Mouse (Mus musculus) cerebellum, adult 9-10 months (tissue): ENCODE results near the gene Osbpl3.
A peak's percentile ranks its signal among the peaks of the same experiment; 100 is the strongest.

ENCODE experiments used
- DNase-seq: peaks from one replicate; pipeline ENCODE4 v3.0.0; 2022

The Osbpl3 gene

GRCm38 (mm10) chr6:50399427-50400195 lies 56.4 kb downstream of the Osbpl3 start:
- no peak for DNase-seq

GRCm38 (mm10) chr6:50398324-50398723 lies 57.7 kb downstream of the Osbpl3 start:
- DNase-seq = no peak

DNA sequence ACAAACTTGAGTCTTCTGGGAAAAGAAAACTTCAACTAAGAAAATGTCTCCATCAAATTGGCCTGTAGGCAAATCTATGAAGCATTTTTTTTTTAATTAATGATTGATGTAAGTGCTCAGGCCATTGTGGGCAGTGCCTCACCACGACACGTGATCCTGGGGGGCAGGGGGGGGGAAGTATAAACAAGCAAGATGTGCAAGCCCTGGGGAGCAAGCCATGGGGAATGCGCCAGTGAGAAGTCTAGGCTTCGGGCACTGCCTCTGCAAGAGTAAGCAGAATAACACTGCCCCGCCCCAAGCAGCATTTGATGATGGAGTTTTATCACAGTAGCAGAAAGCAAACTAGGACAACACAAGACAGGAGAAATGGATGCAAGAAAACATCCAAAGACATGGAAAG lies 58.9 kb downstream of the Osbpl3 start:
- DNase-seq = no peak

DNA sequence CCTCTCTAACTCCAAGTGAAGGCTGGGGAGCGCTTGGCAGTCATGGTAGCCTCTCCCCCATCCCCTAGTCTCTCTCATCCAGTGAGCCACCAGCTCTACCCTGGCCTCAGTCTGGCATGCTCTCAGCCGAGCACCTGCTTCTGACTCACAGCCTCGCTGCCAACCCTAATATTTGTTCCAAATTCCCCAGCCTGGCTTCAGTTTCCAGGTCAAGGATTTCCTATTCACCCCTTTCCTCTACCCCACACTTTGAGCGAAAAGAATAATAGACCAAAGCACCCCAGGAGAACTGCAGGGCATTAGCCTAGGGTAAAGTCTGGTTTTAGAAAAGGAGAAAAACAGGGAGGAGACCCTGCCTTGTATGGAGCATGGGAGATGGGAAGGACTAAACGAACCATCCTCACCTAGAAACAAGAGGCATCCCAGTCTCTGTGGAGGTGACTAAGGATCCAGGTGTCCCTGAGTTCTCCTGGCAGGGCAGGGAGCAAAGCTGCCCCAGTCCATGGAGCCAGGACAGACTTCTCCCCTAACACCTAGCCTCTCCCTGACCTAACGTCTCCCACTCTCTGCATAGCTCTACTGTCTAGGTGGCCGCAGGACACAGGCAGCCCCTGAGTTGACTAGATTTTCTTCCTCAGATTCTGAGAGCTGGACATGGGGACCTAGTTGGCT lies 60.2 kb downstream of the Osbpl3 start:
- DNase-seq = peak; percentile 88

DNA sequence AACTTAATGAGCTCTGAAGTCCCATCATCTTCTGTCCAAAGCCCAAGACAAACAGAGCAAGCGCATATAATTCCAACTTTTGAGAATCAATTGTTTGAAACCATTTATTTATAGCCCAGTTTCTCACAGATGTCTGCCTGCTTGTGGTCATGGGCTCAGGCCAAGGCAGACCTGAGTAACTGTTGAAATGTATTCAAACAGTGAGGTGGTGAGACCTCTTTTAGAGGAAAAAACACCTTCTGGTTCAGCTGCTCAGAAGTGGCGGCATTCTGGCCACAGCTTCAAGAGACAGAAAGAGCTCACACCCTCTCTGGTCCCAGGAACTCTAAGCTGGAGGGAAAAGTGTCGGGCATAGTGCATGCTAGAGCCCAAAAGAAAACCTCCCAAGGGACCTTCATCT lies 61.6 kb downstream of the Osbpl3 start:
- DNase-seq = peak; percentile 70

- no peak for DNase-seq
Observed at GRCm38 (mm10) chr6:50393960-50394359, 62.0 kb downstream of the Osbpl3 start.

- no peak for DNase-seq
Observed at GRCm38 (mm10) chr6:50391951-50392350, 64.0 kb downstream of the Osbpl3 start.

GRCm38 (mm10) chr6:50390313-50390712 lies 65.7 kb downstream of the Osbpl3 start:
- no peak for DNase-seq

GRCm38 (mm10) chr6:50387629-50388028 lies 68.4 kb downstream of the Osbpl3 start:
- DNase-seq = no peak

DNA sequence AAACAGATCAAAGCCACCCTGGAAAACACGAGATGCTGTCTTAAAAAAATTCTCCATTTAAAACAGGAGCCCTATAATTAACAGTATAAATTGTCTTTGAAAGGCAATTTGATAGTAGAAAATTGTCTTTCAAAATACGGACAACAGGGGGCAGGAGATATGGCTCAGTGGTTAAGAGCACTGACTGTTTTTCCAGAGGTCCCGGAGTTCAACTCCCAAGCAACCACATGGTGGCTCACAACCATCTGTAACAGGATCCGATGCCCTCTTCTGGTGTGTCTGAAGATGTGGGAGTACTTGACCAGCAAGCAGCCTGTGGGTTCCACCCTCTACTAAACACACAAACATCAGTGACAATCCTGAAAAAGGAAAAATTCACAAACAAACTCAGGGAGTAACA lies 69.5 kb downstream of the Osbpl3 start:
- DNase-seq = no peak

GRCm38 (mm10) chr6:50385451-50386013 lies 70.5 kb downstream of the Osbpl3 start:
- DNase-seq = no peak

DNA sequence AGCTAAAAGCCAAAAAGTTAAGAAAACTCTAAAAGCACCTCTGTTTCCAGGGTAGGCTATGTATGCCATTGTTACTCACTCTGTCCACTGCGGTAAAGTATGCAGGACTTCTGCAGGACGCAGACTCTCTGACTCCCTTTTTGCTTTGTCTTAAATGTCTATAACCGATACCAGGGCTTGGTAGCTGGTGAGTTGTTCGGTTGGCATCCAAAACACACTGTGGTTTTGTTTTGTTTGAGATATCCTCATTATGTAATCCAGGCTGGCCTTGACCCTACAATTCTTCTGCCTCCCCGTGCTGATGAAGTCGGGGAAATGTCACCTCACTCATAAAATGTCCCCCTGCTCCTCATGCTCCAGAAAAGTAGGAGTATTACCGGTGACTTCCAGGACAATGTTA lies 73.3 kb downstream of the Osbpl3 start:
- no peak for DNase-seq

DNA sequence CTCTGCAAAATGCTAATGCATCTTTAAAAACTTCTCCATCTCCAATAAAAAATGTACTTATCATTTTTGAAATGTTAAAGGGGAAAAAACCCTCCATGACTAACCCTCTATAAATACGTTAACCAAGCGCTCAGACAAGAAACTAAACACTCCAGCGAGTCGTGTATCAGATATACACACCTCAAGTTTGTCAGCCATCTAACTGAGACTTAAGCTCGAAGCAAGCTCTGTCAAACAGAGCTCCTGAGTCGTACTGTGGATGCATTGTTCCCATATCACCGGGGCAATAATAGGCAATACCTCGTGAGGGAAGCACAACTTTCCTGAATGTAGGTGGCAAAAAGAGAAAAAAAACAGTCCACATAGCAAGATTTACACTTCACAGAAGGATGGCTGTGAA lies 73.8 kb downstream of the Osbpl3 start:
- no peak for DNase-seq

DNA sequence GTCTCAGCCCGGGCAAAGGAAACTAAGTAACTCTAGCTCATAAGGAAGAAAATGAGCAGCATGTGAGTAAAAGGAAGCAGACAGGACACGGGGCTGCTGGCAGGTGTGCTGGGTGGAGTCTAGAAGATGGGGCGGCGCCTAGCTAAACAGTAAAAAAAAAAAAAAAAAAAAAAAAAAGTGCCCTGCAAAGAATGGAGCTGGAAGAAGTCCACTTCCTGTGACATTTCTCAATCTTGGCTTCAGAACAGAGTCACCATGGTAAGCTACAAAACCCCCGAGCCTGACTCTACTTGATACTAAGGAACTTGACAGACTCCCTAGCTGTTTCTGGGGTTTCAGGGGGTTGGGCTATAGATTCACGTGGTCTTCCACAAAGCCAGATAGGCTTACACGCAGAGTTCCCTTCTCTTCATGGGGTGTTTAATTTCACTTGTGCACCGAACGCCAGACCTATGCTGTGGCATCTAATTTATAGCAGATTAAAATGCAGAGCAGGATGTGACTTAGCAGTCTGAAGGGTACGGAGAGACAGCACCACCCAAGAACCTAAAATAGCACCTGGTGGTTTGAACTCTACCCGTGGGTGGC lies 74.4 kb downstream of the Osbpl3 start:
- DNase-seq = no peak

DNA sequence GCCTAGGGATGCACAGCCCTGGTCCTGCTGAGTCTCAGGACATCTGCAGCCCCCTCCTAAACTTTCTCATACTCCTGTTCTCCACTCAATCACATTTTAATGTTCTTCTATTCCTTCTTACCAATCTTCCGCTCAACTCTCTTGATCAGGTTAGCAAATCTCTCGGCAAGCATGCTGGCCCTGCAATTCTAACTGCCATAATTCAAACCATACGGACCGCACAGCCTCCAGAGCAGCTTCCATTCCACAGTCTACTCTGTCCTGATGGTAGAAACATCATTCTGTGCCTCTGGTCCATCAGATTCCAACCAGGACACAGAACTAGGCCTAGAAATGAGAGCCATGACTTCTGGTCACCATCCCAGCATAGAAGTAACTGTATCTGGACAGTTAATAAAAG lies 76.3 kb downstream of the Osbpl3 start:
- DNase-seq = no peak

DNA sequence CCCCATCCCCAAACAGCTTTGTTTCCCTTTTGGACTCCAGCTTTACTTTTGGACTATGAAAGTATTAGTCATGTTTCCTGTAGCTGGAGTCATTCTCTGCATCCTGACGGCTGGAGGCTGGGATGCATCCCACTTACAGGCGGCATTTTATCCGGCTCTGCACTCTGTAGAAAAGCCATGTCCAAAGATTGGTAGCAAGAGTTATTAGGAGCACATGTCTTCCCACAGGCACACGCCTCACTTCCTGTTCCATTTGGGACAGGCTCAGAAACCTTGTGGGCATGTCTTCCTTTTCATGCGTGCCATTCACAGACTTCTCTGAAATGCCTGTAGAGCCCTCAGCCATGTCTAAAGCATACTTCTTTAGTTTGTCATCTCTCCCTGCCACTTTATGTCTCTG lies 76.9 kb downstream of the Osbpl3 start:
- DNase-seq = no peak

- DNase-seq = no peak
Observed at GRCm38 (mm10) chr6:50377742-50378720, 78.0 kb downstream of the Osbpl3 start.

- no peak for DNase-seq
Observed at GRCm38 (mm10) chr6:50376684-50377083, 79.3 kb downstream of the Osbpl3 start.

GRCm38 (mm10) chr6:50372516-50373424 lies 83.2 kb downstream of the Osbpl3 start:
- no peak for DNase-seq

DNA sequence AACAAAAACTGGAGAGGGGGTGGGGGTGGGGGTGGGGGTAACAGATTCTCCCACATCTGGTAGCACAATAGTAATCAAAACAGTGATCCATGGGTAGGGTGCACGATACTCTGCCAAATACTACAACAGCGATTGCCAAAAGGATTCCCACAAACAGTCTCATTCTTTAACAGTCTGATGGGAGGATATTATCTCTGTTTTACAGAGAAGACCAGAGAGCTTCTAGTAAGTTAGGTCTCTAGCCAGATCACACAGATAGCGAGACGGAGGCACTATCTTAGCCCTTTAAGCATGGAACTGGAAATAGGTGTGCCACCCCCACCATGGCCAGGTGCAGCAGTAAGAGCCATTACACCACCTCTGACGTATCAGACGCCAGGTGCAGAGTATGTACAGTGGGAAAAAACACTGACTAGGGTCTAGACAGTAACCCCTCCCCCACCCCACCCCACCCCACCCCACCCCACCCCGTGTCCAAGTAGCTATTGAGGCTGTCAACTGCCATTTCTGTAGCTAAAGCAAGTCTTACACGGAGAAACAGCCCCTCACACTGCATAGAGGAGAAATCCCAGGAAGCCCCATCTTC lies 84.4 kb downstream of the Osbpl3 start:
- no peak for DNase-seq
